Mouse (Mus musculus) MEL (cell line): ENCODE data around the gene Snrpd3. TPM values are rescaled to one million over a fixed set of nuclear protein-coding genes. Genes with fewer than 3 reads are reported as not detected.
A peak's percentile ranks its signal among the peaks of the same experiment; 100 is the strongest.

ENCODE experiments used
- DNase-seq: peaks from one replicate; pipeline ENCODE4 v3.0.0; 2011; ENCODE audit warnings: low read depth, low spot score
- H3K27ac ChIP-seq: 2 replicates; pipeline ENCODE4 v1.5.1; 2012; ENCODE audit warnings: low read depth, mild to moderate bottlenecking, control low read depth, low read length, moderate library complexity; ENCODE audit not compliant: control insufficient read depth
- H3K27me3 ChIP-seq, 2 experiments: fragments of 150-350 bp in 1 of 2; sonication (generic) in 1 of 2; 2 replicates each; pipeline ENCODE4 v1.6.1; 2012; ENCODE audit warnings: low read length in 2 of 2, mild to moderate bottlenecking in 2 of 2, improper control_type of control experiment in 1 of 2, moderate library complexity in 1 of 2; ENCODE audit not compliant: insufficient read depth in 2 of 2, control insufficient read depth in 1 of 2
- H3K36me3 ChIP-seq, 2 experiments: 2 replicates each; pipeline ENCODE4 v1.6.1; 2012 to 2014; ENCODE audit warnings: low read length in 2 of 2, improper control_type of control experiment in 1 of 2, inconsistent platforms in 1 of 2, mild to moderate bottlenecking in 1 of 2; ENCODE audit not compliant: insufficient read depth in 2 of 2, control insufficient read depth in 1 of 2
- H3K4me1 ChIP-seq, 2 experiments: fragments of 150-350 bp in 1 of 2; sonication (generic) in 1 of 2; 2 replicates each; pipeline ENCODE4 v1.6.1; 2012; ENCODE audit warnings: low read length in 2 of 2, improper control_type of control experiment in 1 of 2, mild to moderate bottlenecking in 1 of 2; ENCODE audit not compliant: insufficient read depth in 2 of 2, control insufficient read depth in 1 of 2
- H3K4me3 ChIP-seq, 2 experiments: fragments of 150-350 bp in 1 of 2; sonication (generic) in 1 of 2; 2 replicates each; pipeline ENCODE4 v1.5.1; 2012; ENCODE audit warnings: low read depth in 2 of 2, low read length in 2 of 2, mild to moderate bottlenecking in 2 of 2, moderate library complexity in 2 of 2, control low read depth in 1 of 2, improper control_type of control experiment in 1 of 2; ENCODE audit not compliant: control insufficient read depth in 1 of 2, insufficient read depth in 1 of 2
- H3K79me2 ChIP-seq: 2 replicates; pipeline ENCODE4 v1.6.1; 2012; ENCODE audit warnings: mild to moderate bottlenecking, low read length, moderate library complexity; ENCODE audit not compliant: control insufficient read depth, poor library complexity, insufficient read depth
- H3K9ac ChIP-seq: 2 replicates; pipeline ENCODE4 v1.6.1; 2012; ENCODE audit warnings: low read depth, mild to moderate bottlenecking, control low read depth, low read length, moderate library complexity; ENCODE audit not compliant: control insufficient read depth, poor library complexity, severe bottlenecking
- H3K9me3 ChIP-seq: fragments of 150-350 bp; sonication (generic); replicated peaks from 2 replicates; pipeline ENCODE4 v1.6.1; 2012; ENCODE audit warnings: mild to moderate bottlenecking, low read length, improper control_type of control experiment, moderate library complexity; ENCODE audit not compliant: insufficient read depth
- BHLHE40 ChIP-seq: IDR thresholded peaks from 2 replicates; pipeline ENCODE4 v1.6.1; 2012; ENCODE audit warnings: low read depth, mild to moderate bottlenecking, inconsistent platforms, low read length, improper control_type of control experiment, borderline replicate concordance
- CHD1 ChIP-seq: IDR thresholded peaks from 2 replicates; pipeline ENCODE4 v1.6.1; 2012; ENCODE audit warnings: low read depth, mild to moderate bottlenecking, inconsistent platforms, low read length, improper control_type of control experiment
- CHD2 ChIP-seq: IDR thresholded peaks from 2 replicates; pipeline ENCODE4 v1.6.1; 2011; ENCODE audit warnings: low read length, improper control_type of control experiment
- ELF1 ChIP-seq: IDR thresholded peaks from 2 replicates; pipeline ENCODE4 v1.6.1; 2014; ENCODE audit warnings: low read depth, mild to moderate bottlenecking, inconsistent platforms, low read length, improper control_type of control experiment, moderate library complexity
- JUND ChIP-seq: IDR thresholded peaks from 2 replicates; pipeline ENCODE4 v1.6.1; 2011; ENCODE audit warnings: low read depth, mild to moderate bottlenecking, improper control_type of control experiment, low read length
- KAT2A ChIP-seq: conservative IDR thresholded peaks from 2 replicates; pipeline ENCODE4 v1.6.1; 2012; ENCODE audit warnings: low read depth, low read length, improper control_type of control experiment, inconsistent platforms
- MAX ChIP-seq: IDR thresholded peaks from 2 replicates; pipeline ENCODE4 v1.6.1; 2011; ENCODE audit warnings: low read length, improper control_type of control experiment
- MAZ ChIP-seq: IDR thresholded peaks from 2 replicates; pipeline ENCODE4 v1.6.1; 2012; ENCODE audit warnings: low read depth, mild to moderate bottlenecking, inconsistent platforms, low read length, improper control_type of control experiment
- MEF2A ChIP-seq: IDR thresholded peaks from 2 replicates; pipeline ENCODE4 v1.6.1; 2014; ENCODE audit warnings: low read depth, mild to moderate bottlenecking, inconsistent platforms, low read length, improper control_type of control experiment; ENCODE audit not compliant: poor library complexity, insufficient replicate concordance, severe bottlenecking; ENCODE audit errors: extremely low read depth
- MXI1 ChIP-seq: IDR thresholded peaks from 2 replicates; pipeline ENCODE4 v1.6.1; 2011; ENCODE audit warnings: mild to moderate bottlenecking, low read depth, low read length, improper control_type of control experiment
- MYC ChIP-seq: IDR thresholded peaks from 2 replicates; pipeline ENCODE4 v1.6.1; 2011; ENCODE audit warnings: low read depth, mild to moderate bottlenecking, low read length, improper control_type of control experiment, moderate library complexity
- NELFE ChIP-seq: IDR thresholded peaks from 2 replicates; pipeline ENCODE4 v1.6.1; 2011; ENCODE audit warnings: low read depth, low read length, improper control_type of control experiment
- POLR2A ChIP-seq, 2 experiments: IDR thresholded peaks; 2 replicates each; pipeline ENCODE4 v1.6.1; 2011 to 2012; ENCODE audit warnings: low read length in 2 of 2, mild to moderate bottlenecking in 2 of 2, control low read depth in 1 of 2, improper control_type of control experiment in 1 of 2, low read depth in 1 of 2, moderate library complexity in 1 of 2; ENCODE audit not compliant: control insufficient read depth in 1 of 2, insufficient read depth in 1 of 2, poor library complexity in 1 of 2
- POLR2AphosphoS2 ChIP-seq: IDR thresholded peaks from 2 replicates; pipeline ENCODE4 v1.6.1; 2011; ENCODE audit warnings: low read length, improper control_type of control experiment
- POLR2AphosphoS5 ChIP-seq: IDR thresholded peaks from 2 replicates; pipeline ENCODE4 v1.6.1; 2012; ENCODE audit warnings: low read depth, borderline replicate concordance, mild to moderate bottlenecking, inconsistent platforms, low read length, moderate library complexity, mixed read lengths
- RCOR1 ChIP-seq: IDR thresholded peaks from 2 replicates; pipeline ENCODE4 v1.6.1; 2012; ENCODE audit warnings: low read depth, mild to moderate bottlenecking, inconsistent platforms, low read length, improper control_type of control experiment
- SMC3 ChIP-seq: IDR thresholded peaks from 2 replicates; pipeline ENCODE4 v1.6.1; 2011; ENCODE audit warnings: low read depth, low read length, improper control_type of control experiment
- TCF12 ChIP-seq: IDR thresholded peaks from 2 replicates; pipeline ENCODE4 v1.6.1; 2014; ENCODE audit warnings: low read depth, mild to moderate bottlenecking, inconsistent platforms, low read length, improper control_type of control experiment, moderate library complexity
- UBTF ChIP-seq: IDR thresholded peaks from 2 replicates; pipeline ENCODE4 v1.6.1; 2012; ENCODE audit warnings: low read depth, mild to moderate bottlenecking, inconsistent platforms, low read length, improper control_type of control experiment, moderate library complexity, borderline replicate concordance; ENCODE audit not compliant: insufficient read depth
- USF2 ChIP-seq, 2 experiments: IDR thresholded peaks; 2 replicates each; pipeline ENCODE4 v1.6.1; 2011 to 2012; ENCODE audit warnings: improper control_type of control experiment in 2 of 2, low read length in 2 of 2, borderline replicate concordance in 1 of 2, inconsistent platforms in 1 of 2, low read depth in 1 of 2, mild to moderate bottlenecking in 1 of 2; ENCODE audit not compliant: insufficient read depth in 1 of 2
- ZC3H11A ChIP-seq: IDR thresholded peaks from 2 replicates; pipeline ENCODE4 v1.6.1; 2012; ENCODE audit warnings: low read depth, mild to moderate bottlenecking, inconsistent platforms, low read length, improper control_type of control experiment
- ZKSCAN1 ChIP-seq: IDR thresholded peaks from 2 replicates; pipeline ENCODE4 v1.6.1; 2012; ENCODE audit warnings: low read depth, mild to moderate bottlenecking, inconsistent platforms, low read length, improper control_type of control experiment, moderate library complexity
- ZMIZ1 ChIP-seq: IDR thresholded peaks from 2 replicates; pipeline ENCODE4 v1.6.1; 2012; ENCODE audit warnings: low read depth, mild to moderate bottlenecking, inconsistent platforms, low read length, improper control_type of control experiment, moderate library complexity
- polyA plus RNA-seq, 2 experiments: library from polyadenylated mRNA; stranded (reverse) in 1 of 2; unstranded in 1 of 2; fragments of >175 nt in 1 of 2; fragments of >200 nt in 1 of 2; gene quantifications; 2 replicates each; pipeline versions ENCODE4 v1.2.1 to v1.2.4; 2012; ENCODE audit warnings: low replicate concordance in 2 of 2, low read depth in 1 of 2; ENCODE audit not compliant: insufficient read length in 2 of 2, insufficient read depth in 1 of 2, missing spikeins in 1 of 2
- total RNA-seq: library from RNA; depleted of rRNA; stranded (reverse); fragments of 300-350 nt; gene quantifications from 2 replicates; pipeline ENCODE4 v1.2.3, GENCODE M21; 2012; rRNA removed

The Snrpd3 gene
- total RNA-seq (155 TPM in 2 replicates), polyA plus RNA-seq (100 to 1,000 TPM in 1 of 2 experiments, not detected in 1; 643 TPM)

GRCm38 (mm10) chr10:75517073-75517757, at the start of gene Snrpd3:
Snrpd3 (plus strand) TSS chr10:75517551.
- H3K9ac ChIP-seq: peak within 1 kb of the TSS; percentile 93
- TF ChIP-seq ZKSCAN1 (no peak), UBTF (0 out of 2 replicates have a peak, but pooled peaks have one; percentile 44), ELF1 (0 out of 2 replicates have a peak, but pooled peaks have one; percentile 40), POLR2AphosphoS2 (peak; percentile 64), TCF12 (peak; percentile 31; the same call in 1 of the 2 replicates), CHD1 (peak; percentile 93; the same call in 1 of the 2 replicates), POLR2A (IDR thresholded peaks at IDR 0.05; ENCODE audit: control insufficient read depth in 1 of 2, insufficient read depth in 1 of 2, low read depth in 1 of 2, low read length in 2 of 2, poor library complexity in 1 of 2) (peak; percentile 46 to 65; a peak in 3 of 4 replicates), NELFE (peak; percentile 65), CHD2 (peak; percentile 12; the same call in 1 of the 2 replicates), BHLHE40 (no peak), ZMIZ1 (peak; percentile 45; the same call in 1 of the 2 replicates), MAX (no peak)
- TF ChIP-seq, all 39 proteins: peak for 9
- Histone ChIP-seq H3K4me3 (peak within 1 kb of the TSS; percentile 79 to 97), H3K27ac (peak within 1 kb of the TSS; percentile 96), H3K79me2 (peaks cover 50% of the 10 kb centered on the region), H3K36me3 (peaks cover 9 to 46% of the 10 kb centered on the region in 2 experiments; a peak in 3 of 4 replicates), H3K4me1 (peaks cover 15 to 34% of the 10 kb centered on the region in 2 experiments), H3K9me3 (no peaks in the 10 kb centered on the region), H3K27me3 (no peaks in the 10 kb centered on the region)
- DNase-seq: peak; percentile 98

GRCm38 (mm10) chr10:75473411-75473810, 43.9 kb upstream of the Snrpd3 start:
- Histone ChIP-seq H3K9me3 (no peaks in the 10 kb centered on the region), H3K36me3 (no peaks in the 10 kb centered on the region), H3K9ac (no peak overlapping the region), H3K4me1 (no peaks in the 10 kb centered on the region)
- no peak for TF ChIP-seq MEF2A
- TF ChIP-seq BHLHE40: no peak
- TF ChIP-seq JUND: no peak
- TF ChIP-seq MAZ: no peak
- TF ChIP-seq SMC3: no peak
- no peak for TF ChIP-seq ELF1
- TF ChIP-seq TCF12: no peak
- no peak for TF ChIP-seq KAT2A
- TF ChIP-seq RCOR1: no peak
- TF ChIP-seq USF2 (IDR thresholded peaks at IDR 0.05; ENCODE audit: borderline replicate concordance in 1 of 2, insufficient read depth in 1 of 2, low read depth in 1 of 2, low read length in 2 of 2): no peak
- TF ChIP-seq CHD1: no peak
- no peak for TF ChIP-seq ZKSCAN1
- no peak for TF ChIP-seq POLR2AphosphoS2
- TF ChIP-seq MXI1: no peak
- TF ChIP-seq MYC: no peak
- no peak for TF ChIP-seq ZC3H11A
- TF ChIP-seq NELFE: no peak
- TF ChIP-seq POLR2AphosphoS5: no peak
- TF ChIP-seq UBTF: no peak
- TF ChIP-seq, all 39 proteins: peak for 0
- H3K4me3 ChIP-seq: no peak overlapping the region
- no peaks in the 10 kb centered on the region for H3K79me2 ChIP-seq
- no peak overlapping the region for H3K27ac ChIP-seq
- DNase-seq: peak; percentile 61
- H3K27me3 ChIP-seq: no peaks in the 10 kb centered on the region
